Mouse (Mus musculus) bone marrow, adult 2 months (tissue): Measurements from ENCODE around the gene Dclre1c.

Source experiments
- CTCF ChIP-seq: fragments of 200-500 bp; IDR thresholded peaks from 2 replicates; pipeline ENCODE4 v1.5.1; 2011; ENCODE audit warnings: low read length, control low read depth; ENCODE audit not compliant: control insufficient read depth, insufficient read depth
- POLR2A ChIP-seq: fragments of 200-500 bp; IDR thresholded peaks from 2 replicates; pipeline ENCODE4 v1.6.1; 2011; ENCODE audit warnings: low read depth, mild to moderate bottlenecking, control low read depth, low read length, borderline replicate concordance; ENCODE audit not compliant: control insufficient read depth

DNA sequence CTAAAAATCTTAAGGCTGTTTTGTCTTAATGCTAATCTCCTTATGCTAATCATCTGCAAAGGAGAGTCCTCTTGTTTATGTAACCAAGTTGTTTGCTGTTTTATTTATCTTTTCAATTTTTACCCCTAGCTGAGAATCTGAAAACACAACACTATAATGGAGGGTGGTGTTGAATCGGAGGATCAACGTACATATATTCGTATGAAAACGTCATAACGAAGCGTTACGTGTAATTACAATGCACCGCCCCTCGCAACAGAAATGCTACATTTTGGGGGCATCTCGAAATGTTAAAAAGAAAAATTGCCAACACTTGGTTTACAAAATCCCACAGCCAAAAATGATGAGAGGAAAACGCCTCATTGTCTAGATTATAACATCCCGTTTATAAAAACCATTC lies 50.0 kb downstream of the Dclre1c start:
- TF ChIP-seq POLR2A (no peak), CTCF (no peak)
